Comparison of ENCODE assay signal across 9 mouse cellular contexts in the genomic region with DNA sequence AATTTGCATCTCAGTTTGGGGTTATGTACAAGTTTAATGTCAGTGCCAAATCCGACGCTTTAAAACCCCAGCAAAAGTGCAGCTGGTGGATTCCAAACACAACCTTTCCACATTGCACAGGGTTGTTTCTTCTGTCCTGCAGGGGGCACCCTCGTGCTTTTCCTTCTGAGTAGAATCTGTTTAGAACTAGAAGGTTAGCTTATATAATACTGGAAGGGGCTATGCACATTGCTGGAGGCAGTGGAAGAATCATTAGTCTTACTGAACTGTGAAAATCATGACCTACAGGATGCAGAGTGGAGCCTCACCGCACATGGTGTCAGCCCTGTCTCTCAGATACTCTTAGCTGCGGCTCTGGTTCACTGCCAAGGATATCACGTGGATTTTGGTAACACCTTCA. TPM values are rescaled to one million over a fixed set of nuclear protein-coding genes. Genes with fewer than 3 reads are reported as not detected.
DNase-seq lines count a peak whose midpoint lies in the region; ATAC-seq lines count a peak whose summit lies in the region.
"Had no signal": no experiment of that assay in that cellular context is flagged by ENCODE, and none has a peak within 500 bp of the region (broad histone marks: within the 10 kb centered on the region; RNA-seq: fewer than 3 reads in every experiment).

No protein-coding gene starts in this region.

- no peaks in the 10 kb centered on the region for H3K9me3 ChIP-seq in hindbrain, embryonic 10.5 days
- H3K9me3 ChIP-seq in hindbrain, embryonic 12.5 days (replicated peaks) = no peaks in the 10 kb centered on the region
- H3K9me3 ChIP-seq: neural tube, embryonic 13.5 days had no signal

- no peaks in the 10 kb centered on the region for H3K27me3 ChIP-seq in hindbrain, embryonic 10.5 days (ENCODE audit: insufficient read depth, poor library complexity, severe bottlenecking)
- H3K27me3 ChIP-seq in hindbrain, embryonic 12.5 days = no peaks in the 10 kb centered on the region
- H3K27me3 ChIP-seq: neural tube, embryonic 13.5 days had no signal

- peaks cover 8% of the 10 kb centered on the region for H3K4me1 ChIP-seq in hindbrain, embryonic 10.5 days (replicated peaks)
- no peaks in the 10 kb centered on the region for H3K4me1 ChIP-seq in hindbrain, embryonic 12.5 days

- ATAC-seq in hindbrain, embryonic 12.5 days (ENCODE audit: low FRiP score) = no peak
- peak; percentile 35 to 37; a peak in 2 of 4 replicates for ATAC-seq in hematopoietic stem cell, adult 5-6 weeks (replicated peaks in 1 of 2; ENCODE audit: insufficient read depth in 1 of 2, low FRiP score in 2 of 2, low TSS enrichment in 1 of 2, low read depth in 1 of 2, poor library complexity in 2 of 2, severe bottlenecking in 2 of 2)

- 63% methylated on average over 6 of the region's 6 CpGs for WGBS in hindbrain, embryonic 10.5 days
- 59% methylated on average over 6 of the region's 6 CpGs for WGBS in hindbrain, embryonic 12.5 days

- no peaks in the 10 kb centered on the region for H3K36me3 ChIP-seq in hindbrain, embryonic 10.5 days
- no peaks in the 10 kb centered on the region for H3K36me3 ChIP-seq in hindbrain, embryonic 12.5 days
- H3K36me3 ChIP-seq: neural tube, embryonic 13.5 days had no signal

- no peak overlapping the region for H3K9ac ChIP-seq in hindbrain, embryonic 12.5 days
- H3K9ac ChIP-seq: neural tube, embryonic 13.5 days had no signal

- DNase-seq in hindbrain, embryonic 10.5 days (ENCODE audit: low spot score) = peak; percentile 30
- DNase-seq in ES-CJ7 (ENCODE audit: low read depth, low spot score) = peak; percentile 75
- peak; percentile 5 for DNase-seq in cerebellum, adult 9-10 months
- DNase-seq in left cerebral cortex, postnatal 25 days (ENCODE audit: low spot score in 2 of 2) = peak; percentile 74 to 82
- peak; percentile 18 for DNase-seq in retina, adult 2 months (ENCODE audit: low read depth, low spot score)
- DNase-seq in thymus, postnatal 36 days = peak; percentile 58 to 63

- intact Hi-C loops in left cerebral cortex, postnatal 25 days (cut with DNase I) = loop anchor here (1.0 to 5.0 kb wide), 2 partner anchors 164 to 277 kb away; no protein-coding TSS in a partner anchor

- no peak overlapping the region for H3K4me3 ChIP-seq in hindbrain, embryonic 10.5 days
- H3K4me3 ChIP-seq in hindbrain, embryonic 12.5 days = no peak overlapping the region
- H3K4me3 ChIP-seq: neural tube, embryonic 13.5 days had no signal

- no peak overlapping the region for H3K4me2 ChIP-seq in hindbrain, embryonic 12.5 days (replicated peaks)
- H3K4me2 ChIP-seq: neural tube, embryonic 13.5 days had no signal

- no peak overlapping the region for H3K27ac ChIP-seq in hindbrain, embryonic 10.5 days
- H3K27ac ChIP-seq in hindbrain, embryonic 12.5 days = no peak overlapping the region
- H3K27ac ChIP-seq: neural tube, embryonic 13.5 days had no signal

RNA-seq across cellular contexts. Expression of gene Il1rl1, which starts 49.3 kb away (rescaled TPM):
- polyA plus RNA-seq in hindbrain, embryonic 10.5 days (2016; fragmentation: Nextera tagmentation; extraction: Ambion mirVana) = 0.03 and 0.04 TPM in 2 replicates
- 0.05 TPM in 2 replicates for polyA plus RNA-seq in hindbrain, embryonic 12.5 days (2016; fragmentation: Nextera tagmentation; extraction: Ambion mirVana)
- 6.5 and 17.5 TPM in 2 replicates for total RNA-seq in hematopoietic stem cell, adult 5-6 weeks (2017)
- under 1 TPM; 0.14 to 0.18 TPM for total RNA-seq in left cerebral cortex, postnatal 25 days (2021)
- polyA plus RNA-seq: neural tube, embryonic 13.5 days had no signal

RNA-seq across cellular contexts. Expression of gene Il1rl2, which starts 55.7 kb away (rescaled TPM):
- 1.2 and 1.6 TPM in 2 replicates for polyA plus RNA-seq in hindbrain, embryonic 10.5 days (2016; fragmentation: Nextera tagmentation; extraction: Ambion mirVana)
- polyA plus RNA-seq in hindbrain, embryonic 12.5 days (2016; fragmentation: Nextera tagmentation; extraction: Ambion mirVana) = 2.5 and 2.8 TPM in 2 replicates
- total RNA-seq in hematopoietic stem cell, adult 5-6 weeks (2017) = 5.4 and 6.4 TPM in 2 replicates
- under 1 TPM; 0.46 to 0.73 TPM for total RNA-seq in left cerebral cortex, postnatal 25 days (2021)

Comparison
In these comparisons a context has a peak if more than half of its experiments do, and no peak if none do; other contexts are left out.
1. DNase-seq: peak in every context shown above with its lines; median percentile 78 in left cerebral cortex, postnatal 25 days; 75 in ES-CJ7; 60 in thymus, postnatal 36 days; 30 in hindbrain, embryonic 10.5 days; 18 in retina, adult 2 months; 5 in cerebellum, adult 9-10 months.